Mouse (Mus musculus) intestine, embryonic 16.5 days (tissue): ENCODE results near the gene Fbxw5. TPM values are rescaled to one million over a fixed set of nuclear protein-coding genes. Genes with fewer than 3 reads are reported as not detected.

Source experiments
- ATAC-seq: fragments of 200-750 bp; cut with Nextera tagmentation; 2 replicates; pipeline ENCODE4 v1.8.0; 2017; ENCODE audit warnings: moderate TSS enrichment, moderate library complexity
- H3K27ac ChIP-seq: fragments of 300-500 bp; sonication (generic); 2 replicates; pipeline ENCODE4 v1.5.1; 2014; ENCODE audit warnings: mild to moderate bottlenecking, low read length
- H3K27me3 ChIP-seq: fragments of 300-500 bp; sonication (generic); replicated peaks from 2 replicates; pipeline ENCODE4 v1.6.1; 2014; ENCODE audit warnings: low read length, control low read depth, mixed read lengths; ENCODE audit not compliant: control insufficient read depth, insufficient read depth
- H3K36me3 ChIP-seq: fragments of 300-500 bp; sonication (generic); 2 replicates; pipeline ENCODE4 v1.6.1; 2014; ENCODE audit warnings: low read length, control low read depth; ENCODE audit not compliant: control insufficient read depth, insufficient read depth
- H3K4me1 ChIP-seq: fragments of 300-500 bp; sonication (generic); 2 replicates; pipeline ENCODE4 v1.6.1; 2014; ENCODE audit warnings: low read length, control low read depth, mixed read lengths; ENCODE audit not compliant: control insufficient read depth, insufficient read depth
- H3K4me2 ChIP-seq: fragments of 300-500 bp; sonication (generic); 2 replicates; pipeline ENCODE4 v1.6.1; 2014; ENCODE audit warnings: low read depth, low read length, control low read depth
- H3K4me3 ChIP-seq: fragments of 300-500 bp; sonication (generic); 2 replicates; pipeline ENCODE4 v1.5.1; 2014; ENCODE audit warnings: mild to moderate bottlenecking, low read length
- H3K9ac ChIP-seq: fragments of 300-500 bp; sonication (generic); 2 replicates; pipeline ENCODE4 v1.6.1; 2014; ENCODE audit warnings: low read depth, low read length
- H3K9me3 ChIP-seq: fragments of 300-500 bp; sonication (generic); 2 replicates; pipeline ENCODE4 v1.6.1; 2016; ENCODE audit warnings: low read length, control low read depth; ENCODE audit not compliant: control insufficient read depth
- WGBS: fragments of 180-500 bp; shearing (Covaris S2); extraction: QIAGEN DNeasy Blood & Tissue Kit; methylation state at CpG from one replicate; pipeline ENCODE4 v1.1.7; 2014; 5-methylcytosine and 5-hydroxymethylcytosine counted together
- polyA plus RNA-seq: library from polyadenylated mRNA; unstranded; fragments of >200 nt; fragmentation: Nextera tagmentation; extraction: Ambion mirVana; gene quantifications from 2 replicates; pipeline ENCODE4 v1.2.1, GENCODE M21; 2015

Fbxw5 gene
- 70.2 and 71.9 TPM in 2 replicates for polyA plus RNA-seq

DNA sequence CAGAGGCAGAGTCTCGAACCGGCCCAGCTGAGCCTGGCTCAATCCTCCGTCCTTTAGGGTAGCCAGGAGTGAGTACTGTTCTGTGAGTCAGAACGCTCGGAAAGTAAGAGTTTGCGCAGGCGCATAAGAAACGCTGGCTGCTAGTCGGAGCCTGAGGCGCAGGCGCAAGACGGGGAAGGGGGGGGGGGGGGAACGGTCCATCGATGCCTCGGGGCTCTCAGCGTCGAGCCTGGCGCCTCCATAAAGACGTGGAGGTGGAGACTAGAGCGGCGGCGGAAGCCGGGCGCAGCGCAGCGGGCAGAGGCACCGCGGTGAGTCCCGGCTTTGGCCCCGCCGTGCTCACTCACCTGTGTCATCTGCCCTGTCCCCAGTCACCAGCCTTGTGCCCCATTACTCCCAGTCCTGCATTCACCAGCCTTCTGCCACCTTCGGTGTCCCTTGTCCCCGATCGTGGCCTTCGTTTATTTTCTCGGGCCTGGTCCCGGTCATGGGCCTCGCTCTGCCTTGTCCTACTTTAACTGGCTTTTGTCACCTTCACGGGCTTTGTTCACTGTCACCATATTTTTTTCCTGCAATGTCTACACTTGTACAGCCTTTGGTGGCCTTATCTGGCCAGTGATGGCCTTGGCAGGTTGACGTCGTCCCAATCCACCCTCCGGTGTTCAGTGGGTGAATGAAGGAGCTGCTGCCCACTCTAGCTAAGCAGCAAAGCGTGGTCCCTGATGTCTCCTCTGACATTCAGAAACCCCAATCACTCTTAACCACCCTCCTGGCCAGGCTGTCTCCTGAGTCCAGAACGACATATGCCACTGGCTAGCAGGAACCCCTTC, at the start of gene Fbxw5:
TSS of gene Fbxw5 (plus strand) at position 175 of the 830 bp plus-strand sequence.
- peaks cover 21% of the 10 kb centered on the region for H3K4me1 ChIP-seq
- H3K9me3 ChIP-seq: no peaks in the 10 kb centered on the region
- H3K27ac ChIP-seq: peak within 1 kb of the TSS; percentile 80
- H3K4me3 ChIP-seq: peak within 1 kb of the TSS; percentile 86
- H3K27me3 ChIP-seq: no peaks in the 10 kb centered on the region
- 0 out of 2 replicates have a peak, but pooled peaks cover 10% of the 10 kb centered on the region for H3K36me3 ChIP-seq
- peak; percentile 84 for ATAC-seq
- H3K4me2 ChIP-seq: peak within 1 kb of the TSS; percentile 91
- H3K9ac ChIP-seq: peak within 1 kb of the TSS; percentile 96
- WGBS: under 1% methylated on average over 36 of the region's 44 CpGs

DNA sequence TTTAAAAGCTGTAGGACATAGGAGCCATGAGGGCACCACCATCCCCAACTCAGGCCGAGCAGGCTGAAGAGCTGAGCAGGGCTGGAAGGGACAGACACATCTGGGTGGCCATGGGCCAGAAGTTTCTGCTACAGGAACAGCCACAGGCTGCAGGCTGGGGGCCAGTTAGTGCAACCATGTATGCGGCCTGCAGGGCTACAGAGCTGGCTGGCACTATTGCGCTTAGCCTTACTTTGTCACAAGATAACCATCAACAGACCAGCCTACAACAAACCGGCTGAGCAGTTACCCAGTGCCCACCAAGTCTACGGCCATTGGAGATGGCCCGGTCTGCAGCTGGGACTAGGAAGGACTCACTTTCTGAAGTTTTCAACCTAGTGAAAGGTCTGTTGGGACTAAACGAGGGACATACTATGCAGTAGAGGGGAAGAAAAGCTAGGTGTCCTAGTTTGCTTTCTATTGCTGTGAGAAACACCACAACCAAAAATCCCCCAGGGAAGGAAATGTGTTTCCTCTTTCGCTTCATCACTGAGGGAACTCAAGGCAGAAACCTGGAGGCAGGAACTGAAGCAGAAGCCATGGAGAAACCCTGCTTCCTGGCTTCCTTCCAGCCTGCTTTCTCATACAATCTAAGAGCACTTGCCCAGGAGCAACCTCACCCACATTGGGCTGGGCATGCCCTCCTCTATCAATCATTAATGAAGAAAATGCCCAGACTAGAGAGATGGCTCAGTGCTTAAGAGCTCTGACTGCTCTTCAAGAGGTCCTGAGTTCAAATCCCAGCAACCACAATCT, 49.5 kb upstream of the Fbxw5 start:
- Histone ChIP-seq H3K27ac (no peak overlapping the region), H3K36me3 (no peaks in the 10 kb centered on the region), H3K9me3 (no peaks in the 10 kb centered on the region), H3K4me3 (no peak overlapping the region), H3K4me2 (no peak overlapping the region), H3K27me3 (no peaks in the 10 kb centered on the region), H3K4me1 (peaks cover 2% of the 10 kb centered on the region; the same call in 1 of the 2 replicates), H3K9ac (no peak overlapping the region)
- ATAC-seq: peak; percentile 58; the same call in 1 of the 2 replicates
- WGBS: 77% methylated on average over 8 of the region's 8 CpGs

DNA sequence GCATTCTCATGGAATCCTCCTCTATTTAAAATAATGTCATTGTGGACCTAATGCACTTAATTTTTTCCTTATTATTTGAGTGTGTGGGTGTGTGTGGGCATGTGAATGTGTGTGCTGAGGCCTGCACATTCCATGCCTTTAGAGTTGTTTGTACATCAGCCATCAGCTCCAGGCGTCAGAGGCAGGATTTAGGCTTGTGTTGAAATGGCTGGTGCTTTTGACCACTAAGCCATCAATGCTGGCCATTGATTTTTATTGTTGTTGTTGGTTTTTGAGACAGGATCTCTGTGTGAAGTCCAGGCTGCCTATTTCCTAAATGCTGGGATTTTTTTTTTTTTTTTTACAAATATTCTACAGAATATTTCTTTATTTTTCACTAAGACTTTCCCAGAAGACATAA, 47.6 kb upstream of the Fbxw5 start:
- 48% methylated on average over 1 of the region's 1 CpGs for WGBS
- H3K9ac ChIP-seq: no peak overlapping the region

DNA sequence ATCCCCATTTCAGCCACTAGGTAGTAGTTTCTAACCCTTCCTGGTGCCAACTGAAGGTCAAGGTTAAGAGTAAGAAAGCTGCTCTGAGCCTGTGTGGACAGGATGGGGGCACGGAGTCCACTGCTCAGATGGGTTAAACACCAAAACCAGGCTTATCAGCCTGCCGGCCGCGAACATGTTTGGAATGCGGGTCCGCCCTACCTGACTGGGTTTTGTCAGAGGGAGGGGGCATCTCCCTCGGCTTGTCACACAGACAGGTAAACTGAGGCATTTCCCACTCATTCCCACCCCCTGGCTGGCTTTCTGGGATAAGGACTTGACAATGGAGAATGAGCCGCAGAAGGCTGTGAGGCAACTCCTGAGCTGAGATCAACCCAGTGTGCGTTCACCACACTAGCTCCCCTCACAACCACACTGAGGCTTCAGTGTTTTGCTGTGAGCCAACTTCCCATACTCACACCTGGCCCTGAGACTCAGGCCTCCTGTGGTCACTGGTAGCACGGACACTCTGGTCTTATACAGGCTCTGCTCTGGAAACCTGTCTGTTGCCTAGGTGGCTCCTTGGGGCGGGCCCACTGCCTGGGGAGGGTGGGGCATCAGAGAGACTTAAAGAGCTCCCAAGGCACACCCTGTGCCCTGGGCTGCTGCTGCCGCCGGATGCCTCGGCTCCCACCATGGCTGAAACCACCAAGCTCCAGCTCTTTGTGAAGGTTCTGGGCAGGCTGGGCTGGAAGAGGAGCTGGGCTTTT, 44.2 kb upstream of the Fbxw5 start, which contains the start of gene Clic3:
TSS of gene Clic3 (plus strand) at position 634 of the 749 bp plus-strand sequence.
- H3K4me2 ChIP-seq: no peak within 1 kb of the TSS
- no peaks in the 10 kb centered on the region for H3K9me3 ChIP-seq
- H3K27me3 ChIP-seq: no peaks in the 10 kb centered on the region
- no peaks in the 10 kb centered on the region for H3K36me3 ChIP-seq
- ATAC-seq: peak; percentile 41; the same call in 1 of the 2 replicates
- WGBS: 47% methylated on average over 14 of the region's 14 CpGs
- no peak within 1 kb of the TSS for H3K4me3 ChIP-seq
- H3K9ac ChIP-seq: peak within 1 kb of the TSS; percentile 21
- H3K27ac ChIP-seq: no peak within 1 kb of the TSS
- H3K4me1 ChIP-seq: peaks cover 36% of the 10 kb centered on the region

More for the DNA sequence above, 47.6 kb upstream of the Fbxw5 start:
- H3K36me3 ChIP-seq: no peaks in the 10 kb centered on the region
- no peak for ATAC-seq
- H3K27me3 ChIP-seq: no peaks in the 10 kb centered on the region
- H3K27ac ChIP-seq: no peak overlapping the region
- H3K9me3 ChIP-seq: no peaks in the 10 kb centered on the region
- H3K4me3 ChIP-seq: no peak overlapping the region
- peaks cover 19% of the 10 kb centered on the region for H3K4me1 ChIP-seq
- no peak overlapping the region for H3K4me2 ChIP-seq

DNA sequence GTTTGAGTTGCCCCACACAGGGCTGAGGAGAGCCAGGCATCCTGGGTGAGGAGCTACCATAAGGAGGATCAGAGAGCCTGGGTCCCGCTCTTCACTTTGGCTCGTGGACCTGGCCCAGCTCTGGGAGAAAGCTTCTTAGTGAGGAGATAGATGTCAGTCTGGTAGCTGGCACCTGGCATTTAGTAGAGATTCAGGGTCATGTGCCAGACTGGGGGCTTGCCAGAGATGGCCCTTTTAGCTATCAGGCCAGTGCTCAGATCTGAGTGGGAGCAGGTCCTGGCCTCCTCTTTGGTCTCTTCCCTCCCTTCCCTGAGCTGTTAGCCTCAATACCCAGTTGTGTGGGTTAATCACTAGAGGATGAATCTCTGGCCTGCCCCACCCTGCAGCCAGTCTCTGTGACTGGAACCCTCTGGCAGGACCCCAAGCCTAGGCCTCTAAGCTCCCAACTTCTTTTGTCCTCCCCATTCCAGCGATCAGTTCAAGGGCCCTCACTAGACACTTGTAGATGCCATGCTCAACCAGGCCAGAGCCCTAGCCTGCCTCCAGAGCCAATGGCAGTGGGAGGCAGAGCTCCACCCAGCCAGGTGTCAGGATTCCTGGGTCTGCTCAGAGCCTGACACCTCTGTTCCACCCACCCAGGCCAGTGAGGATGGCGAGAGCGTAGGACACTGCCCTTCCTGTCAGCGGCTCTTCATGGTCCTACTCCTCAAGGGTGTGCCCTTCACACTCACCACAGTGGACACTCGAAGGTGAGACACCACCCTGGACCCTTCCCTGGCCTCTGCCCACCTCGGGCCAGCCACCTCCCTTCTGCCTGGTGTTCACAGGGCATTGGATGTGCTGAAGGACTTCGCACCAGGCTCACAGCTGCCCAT, 43.3 kb upstream of the Fbxw5 start:
- Histone ChIP-seq H3K4me2 (no peak overlapping the region), H3K4me1 (peaks cover 38% of the 10 kb centered on the region), H3K4me3 (no peak overlapping the region), H3K9ac (peak overlapping the region; percentile 21), H3K27me3 (no peaks in the 10 kb centered on the region), H3K36me3 (no peaks in the 10 kb centered on the region), H3K27ac (no peak overlapping the region), H3K9me3 (no peaks in the 10 kb centered on the region)
- ATAC-seq: no peak
- 85% methylated on average over 9 of the region's 9 CpGs for WGBS

DNA sequence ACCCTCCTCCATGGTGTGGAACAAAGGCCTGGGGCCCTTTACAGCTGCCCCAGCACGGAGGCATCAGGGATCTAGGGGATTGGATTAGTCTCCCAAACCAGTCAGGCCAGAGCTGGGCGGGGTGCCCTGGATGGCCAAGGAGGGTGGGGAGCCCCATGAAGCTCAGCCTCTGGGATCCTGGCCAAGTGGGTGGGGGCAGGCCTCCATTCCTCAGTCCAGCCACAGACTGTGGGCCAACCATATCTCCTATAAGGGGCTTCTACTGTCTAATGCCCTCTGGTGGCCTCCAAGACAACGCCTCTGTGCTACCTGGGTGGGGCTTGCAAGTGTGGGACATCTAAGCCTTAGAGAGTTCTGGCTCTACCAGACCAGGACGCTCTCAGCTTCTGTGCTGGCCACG, 41.6 kb upstream of the Fbxw5 start:
- Histone ChIP-seq H3K27me3 (no peaks in the 10 kb centered on the region), H3K36me3 (no peaks in the 10 kb centered on the region), H3K27ac (no peak overlapping the region), H3K9ac (no peak overlapping the region; the same call in 1 of the 2 replicates), H3K4me1 (peaks cover 38% of the 10 kb centered on the region), H3K4me2 (no peak overlapping the region), H3K4me3 (no peak overlapping the region), H3K9me3 (no peaks in the 10 kb centered on the region)
- peak; percentile 10; the same call in 1 of the 2 replicates for ATAC-seq
- 66% methylated on average over 5 of the region's 5 CpGs for WGBS

DNA sequence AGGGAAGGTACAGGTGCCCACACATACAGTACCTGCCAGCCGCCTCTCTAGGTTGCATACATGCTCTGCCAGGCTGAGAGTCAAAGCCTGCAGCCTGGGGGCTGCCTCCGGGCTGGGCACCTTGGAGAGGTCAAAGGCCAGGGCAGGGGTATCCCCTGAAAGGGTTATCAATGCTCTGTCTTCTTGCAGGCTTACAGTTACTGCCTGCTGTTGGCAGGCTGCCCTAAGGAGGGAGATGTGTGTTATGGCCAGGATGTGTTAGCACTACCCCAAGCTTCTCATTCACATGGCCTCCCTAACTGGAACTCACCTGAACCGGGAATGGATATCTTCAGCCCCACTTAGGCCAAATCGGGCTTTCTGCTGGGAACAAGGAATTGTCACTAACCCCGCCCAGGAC, 40.4 kb upstream of the Fbxw5 start:
- 23% methylated on average over 5 of the region's 5 CpGs for WGBS
- H3K36me3 ChIP-seq: no peaks in the 10 kb centered on the region
- peak overlapping the region; percentile 72 for H3K4me3 ChIP-seq
- no peak for ATAC-seq
- peaks cover 38% of the 10 kb centered on the region for H3K4me1 ChIP-seq
- peak overlapping the region; percentile 87 for H3K4me2 ChIP-seq
- peak overlapping the region; percentile 81 for H3K9ac ChIP-seq
- H3K27ac ChIP-seq: peak overlapping the region; percentile 93
- H3K27me3 ChIP-seq: no peaks in the 10 kb centered on the region
- H3K9me3 ChIP-seq: no peaks in the 10 kb centered on the region

DNA sequence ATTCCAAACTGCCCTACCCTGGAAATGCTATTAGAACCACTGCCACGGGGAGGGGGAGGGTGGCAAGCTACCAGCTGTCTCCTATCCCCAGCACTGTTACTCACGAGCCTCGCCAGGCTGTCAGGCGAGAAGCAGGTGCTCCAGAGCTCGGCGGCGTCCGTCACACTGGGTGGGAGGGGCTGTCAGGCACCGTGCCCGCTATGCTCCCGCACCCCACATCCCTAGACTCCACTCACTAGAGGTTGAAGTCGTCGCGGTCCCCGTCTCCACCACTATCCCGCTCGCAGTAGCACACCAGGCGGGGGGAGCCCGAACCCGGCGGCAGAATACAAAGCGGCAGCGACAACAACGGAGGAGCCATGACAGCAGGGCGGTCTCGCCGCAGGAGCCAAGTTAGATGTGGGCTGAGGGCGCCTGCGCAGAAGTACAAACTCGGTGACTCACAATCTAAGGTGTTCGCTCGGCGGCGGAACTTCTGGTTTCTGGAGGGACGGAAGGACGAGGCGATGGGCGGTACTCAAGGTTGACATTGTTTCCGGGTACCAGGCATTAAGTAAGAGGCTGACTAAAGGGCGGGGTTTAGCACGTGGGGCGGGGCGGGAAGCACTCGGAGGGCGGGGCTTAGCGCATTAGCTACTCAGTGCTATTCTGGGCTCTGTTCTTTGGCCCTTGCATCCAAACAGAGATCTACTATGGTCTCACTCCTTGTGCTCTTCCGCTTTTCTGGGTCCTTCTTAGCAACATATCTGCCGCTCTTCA, 39.8 kb upstream of the Fbxw5 start, which contains the start of gene Paxx:
TSS of gene Paxx (minus strand) at position 544 of the 759 bp plus-strand sequence.
- Histone ChIP-seq H3K9me3 (no peaks in the 10 kb centered on the region), H3K4me3 (peak within 1 kb of the TSS; percentile 72), H3K9ac (peak within 1 kb of the TSS; percentile 81), H3K36me3 (no peaks in the 10 kb centered on the region), H3K27me3 (no peaks in the 10 kb centered on the region), H3K27ac (peak within 1 kb of the TSS; percentile 93), H3K4me2 (peak within 1 kb of the TSS; percentile 87), H3K4me1 (peaks cover 40% of the 10 kb centered on the region)
- peak; percentile 90 for ATAC-seq
- WGBS: under 1% methylated on average over 48 of the region's 48 CpGs
